Mouse (Mus musculus) lung, postnatal 0 days (tissue): Measurements from ENCODE around the gene Msi2.

Experiments
- CTCF ChIP-seq: IDR thresholded peaks from 2 replicates; pipeline ENCODE4 v1.5.1; 2016; ENCODE audit warnings: antibody characterized with exemption, mild to moderate bottlenecking
- EP300 ChIP-seq: IDR thresholded peaks from 2 replicates; pipeline ENCODE4 v1.6.1; 2016; ENCODE audit warnings: antibody characterized with exemption, mild to moderate bottlenecking, control low read depth

GRCm38 (mm10) chr11:88718050-88718765 is at the start of gene Msi2:
- TF ChIP-seq CTCF (no peak), EP300 (no peak)
